Mouse (Mus musculus): ENCODE data around the gene Hist1h4m.
A peak's percentile ranks its signal among the peaks of the same experiment; 100 is the strongest.
"Not testable (repeated sequence)": the region's sequence is repeated elsewhere in the genome, so short reads cannot be mapped to it uniquely, and the experiment has no call there.

Hist1h4m gene

DNA sequence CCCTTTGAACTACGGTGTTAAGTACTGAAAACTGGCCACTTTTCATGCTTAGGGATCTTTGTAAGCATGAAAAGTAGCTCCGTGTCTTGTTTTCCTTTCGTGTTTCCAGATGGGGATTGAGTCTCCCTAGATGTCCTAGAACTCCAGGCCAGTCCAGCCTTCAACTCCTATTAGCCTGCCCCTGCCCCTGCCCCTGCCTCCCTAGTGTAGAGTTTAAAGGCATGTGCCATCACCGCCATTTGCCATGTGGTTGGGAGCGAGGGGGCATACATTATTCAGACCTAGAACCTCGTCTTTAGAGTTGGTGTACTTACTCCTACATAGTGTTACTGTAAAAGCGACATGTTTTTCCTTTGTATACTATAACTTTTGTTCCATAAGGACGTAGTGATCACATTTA lies 472 bp upstream of the Hist1h4m start:
- not testable (repeated sequence) for DNase-seq (ENCODE audit: low spot score)

DNA sequence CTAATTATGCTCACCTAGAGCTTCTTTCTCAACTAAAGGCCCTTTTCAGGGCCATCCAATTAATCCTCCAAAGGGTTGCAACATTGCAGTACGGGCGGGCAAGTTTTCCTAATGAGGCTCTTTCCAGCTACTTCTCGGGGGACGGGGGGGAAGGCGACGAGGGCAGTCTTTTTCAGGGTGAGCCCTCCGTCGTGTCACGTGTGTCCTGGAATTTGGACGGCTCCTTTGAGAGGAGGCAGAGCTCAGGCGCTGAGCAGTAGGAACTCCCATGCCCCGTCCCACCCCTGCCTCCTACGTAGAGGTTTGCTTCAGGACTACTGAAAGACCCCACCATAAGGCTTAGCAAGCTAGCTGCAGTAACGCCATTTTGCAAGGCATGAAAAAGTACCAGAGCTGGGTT lies 546 bp downstream of the Hist1h4m start:
- not testable (repeated sequence) for DNase-seq (ENCODE audit: low spot score)

DNA sequence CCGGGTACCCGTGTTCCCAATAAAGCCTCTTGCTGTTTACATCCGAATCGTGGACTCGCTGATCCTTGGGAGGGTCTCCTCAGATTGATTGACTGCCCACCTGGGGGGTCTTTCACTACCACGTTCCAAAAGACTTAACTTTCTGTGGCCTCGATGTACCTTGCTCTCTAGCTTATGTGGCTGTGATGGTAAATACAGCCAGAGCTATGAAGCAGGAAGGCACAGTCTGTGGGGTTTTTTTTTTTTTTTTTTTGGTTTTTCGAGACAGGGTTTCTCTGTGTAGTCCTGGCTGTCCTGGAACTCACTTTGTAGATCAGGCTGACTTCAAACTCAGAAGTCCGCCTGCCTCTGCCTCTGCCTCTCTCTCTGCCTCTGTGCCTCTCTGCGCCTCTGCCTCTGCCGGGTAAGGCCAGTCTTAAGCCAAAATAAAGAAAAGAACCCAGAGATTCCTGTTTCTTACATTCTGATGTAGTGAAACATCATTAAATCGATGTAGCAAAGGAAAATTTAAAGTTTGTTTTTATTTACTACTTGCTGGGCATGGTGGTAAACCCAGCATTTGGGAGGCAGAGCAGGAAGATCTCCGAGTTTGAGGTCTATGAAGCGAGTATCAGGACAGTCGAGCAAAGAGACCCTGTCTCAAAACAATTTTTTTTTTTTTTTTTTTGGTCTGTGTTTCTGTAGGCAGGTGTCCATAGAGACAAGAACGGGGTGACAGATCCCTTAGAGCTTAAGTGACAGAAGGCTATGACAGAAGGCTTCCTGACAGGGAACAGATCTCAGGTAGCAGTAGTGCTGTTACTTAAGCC lies 8.7 kb downstream of the Hist1h4m start:
- not testable (repeated sequence) for DNase-seq (ENCODE audit: low spot score)

DNA sequence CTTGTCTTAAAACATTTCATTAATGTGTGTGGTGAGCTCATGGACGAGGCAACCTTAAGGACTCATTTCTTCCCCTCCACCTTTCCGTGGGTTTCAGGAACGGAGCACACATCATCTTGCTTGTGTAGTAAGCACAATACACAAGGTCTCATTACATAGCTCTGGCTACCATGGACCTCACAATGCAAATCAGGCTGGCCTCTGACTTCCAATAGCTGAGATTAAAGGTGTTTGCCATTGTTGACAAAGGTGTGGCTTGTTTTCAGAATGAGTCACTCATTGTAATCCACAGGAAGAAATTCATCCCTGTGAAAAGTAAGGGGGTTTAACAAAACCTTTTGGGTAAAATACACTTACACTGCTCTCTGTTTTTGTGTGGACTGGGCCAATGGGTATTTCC lies 17.0 kb downstream of the Hist1h4m start:
- DNase-seq (ENCODE audit: low spot score) = no peak

DNA sequence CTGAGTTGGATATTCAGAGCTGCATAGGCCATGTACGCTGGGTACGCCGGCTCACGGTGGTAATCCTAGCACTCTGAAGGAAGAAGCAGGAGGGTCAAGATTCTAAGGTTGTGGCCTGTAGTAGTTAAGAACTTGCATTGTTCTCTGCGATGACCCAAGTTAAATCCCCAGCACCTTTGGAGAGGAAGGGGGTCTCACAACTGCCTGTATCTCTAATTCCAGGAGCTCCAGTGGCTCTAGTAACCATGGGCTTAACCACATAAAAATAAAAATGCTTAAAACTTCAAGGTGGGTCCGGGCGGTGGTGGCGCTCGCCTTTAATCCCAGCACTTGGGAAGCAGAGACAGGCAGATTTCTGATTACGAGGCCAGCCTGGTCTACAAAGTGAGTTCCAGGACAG lies 18.8 kb downstream of the Hist1h4m start:
- peak; percentile 17 for DNase-seq (ENCODE audit: low spot score)

DNA sequence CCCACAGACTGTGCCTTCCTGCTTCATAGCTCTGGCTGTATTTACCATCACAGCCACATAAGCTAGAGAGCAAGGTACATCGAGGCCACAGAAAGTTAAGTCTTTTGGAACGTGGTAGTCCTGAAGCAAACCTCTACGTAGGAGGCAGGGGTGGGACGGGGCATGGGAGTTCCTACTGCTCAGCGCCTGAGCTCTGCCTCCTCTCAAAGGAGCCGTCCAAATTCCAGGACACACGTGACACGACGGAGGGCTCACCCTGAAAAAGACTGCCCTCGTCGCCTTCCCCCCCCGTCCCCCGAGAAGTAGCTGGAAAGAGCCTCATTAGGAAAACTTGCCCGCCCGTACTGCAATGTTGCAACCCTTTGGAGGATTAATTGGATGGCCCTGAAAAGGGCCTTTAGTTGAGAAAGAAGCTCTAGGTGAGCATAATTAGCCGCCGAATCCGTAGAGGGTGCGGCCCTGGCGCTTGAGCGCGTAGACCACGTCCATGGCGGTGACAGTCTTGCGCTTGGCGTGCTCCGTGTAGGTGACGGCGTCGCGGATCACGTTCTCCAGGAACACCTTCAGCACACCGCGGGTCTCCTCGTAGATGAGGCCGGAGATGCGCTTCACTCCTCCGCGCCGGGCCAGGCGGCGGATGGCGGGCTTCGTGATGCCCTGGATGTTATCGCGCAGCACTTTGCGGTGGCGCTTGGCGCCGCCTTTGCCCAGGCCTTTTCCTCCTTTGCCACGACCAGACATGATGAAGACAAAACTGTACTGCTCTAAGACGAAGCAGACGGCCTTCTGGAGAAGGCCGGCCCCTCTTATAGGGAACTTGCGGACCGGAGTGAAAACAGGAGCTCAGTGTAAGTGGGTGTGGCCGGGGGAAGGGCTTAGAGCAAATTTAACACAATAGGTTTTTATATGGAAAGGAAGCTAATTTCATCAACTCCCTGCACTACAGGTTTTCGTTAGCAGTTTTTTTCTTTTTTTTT lies 20.2 kb downstream of the Hist1h4m start, which contains the start of gene Hist1h4n:
TSS of gene Hist1h4n (minus strand) at position 779 of the 977 bp plus-strand sequence.
- not testable (repeated sequence) for DNase-seq (ENCODE audit: low spot score)

DNA sequence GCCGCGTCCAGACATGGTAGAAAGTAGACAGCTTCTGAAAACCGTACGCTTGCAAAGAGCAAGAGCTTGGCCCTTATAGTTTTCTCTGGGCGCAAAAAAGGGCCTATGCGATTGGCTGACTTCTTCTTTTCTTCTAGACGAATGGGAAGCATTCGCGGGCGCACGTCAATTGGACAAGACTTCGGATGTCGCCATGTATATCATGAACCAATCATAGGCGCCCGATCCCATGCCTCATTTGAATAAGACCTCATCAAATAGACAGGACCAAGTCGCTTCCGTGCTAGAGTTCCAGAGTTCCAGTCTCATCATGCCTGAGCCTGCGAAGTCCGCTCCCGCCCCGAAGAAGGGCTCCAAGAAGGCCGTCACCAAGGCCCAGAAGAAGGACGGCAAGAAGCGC lies 21.9 kb downstream of the Hist1h4m start, which contains the start of the genes Hist1h2ap and Hist1h2br:
TSS of gene Hist1h2ap (minus strand) at position 47 of the 400 bp plus-strand sequence.
TSS of gene Hist1h2br (plus strand) at position 283 of the 400 bp plus-strand sequence.
- not testable (repeated sequence) for DNase-seq (ENCODE audit: low spot score)

DNA sequence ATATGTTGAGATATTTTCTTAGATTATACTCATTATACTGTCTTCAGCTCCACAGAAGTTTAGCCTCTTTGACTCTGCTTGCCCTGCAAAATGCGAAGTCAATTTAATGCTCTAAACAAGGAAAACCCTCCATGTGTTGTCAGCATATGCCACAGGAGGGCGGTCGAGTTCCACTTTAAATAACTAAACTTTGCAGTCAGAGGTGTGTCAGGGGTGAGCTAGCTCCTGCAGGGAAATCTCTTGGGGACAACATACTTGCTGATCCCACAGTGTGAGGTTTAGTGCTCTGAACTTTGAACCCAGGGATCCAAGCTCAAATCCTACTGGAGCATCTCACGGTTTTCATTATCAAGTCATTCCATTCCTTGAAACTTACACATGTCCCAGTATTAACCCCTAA lies 29.0 kb downstream of the Hist1h4m start:
- not testable (repeated sequence) for DNase-seq (ENCODE audit: low spot score)

DNA sequence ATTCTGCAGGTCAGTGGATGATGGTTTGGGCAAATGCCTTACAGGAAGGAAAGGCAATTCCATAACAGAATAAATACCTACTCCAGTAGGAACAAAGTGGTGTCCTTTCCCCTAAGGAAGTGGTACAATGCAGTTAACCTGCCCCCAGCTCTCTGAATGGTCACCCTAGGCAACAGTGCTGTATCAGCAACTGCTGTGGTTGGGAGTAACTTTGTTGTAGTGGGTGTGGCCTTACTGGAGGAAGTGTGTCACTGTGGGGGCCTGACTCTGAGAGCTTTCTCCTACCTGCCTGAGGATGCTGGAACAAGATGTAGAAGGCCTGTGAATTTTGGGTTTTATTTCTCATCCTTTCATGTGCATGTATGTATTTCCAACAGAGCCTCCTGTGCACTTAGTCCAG lies 34.8 kb downstream of the Hist1h4m start:
- DNase-seq (ENCODE audit: low spot score) = not testable (repeated sequence)

DNA sequence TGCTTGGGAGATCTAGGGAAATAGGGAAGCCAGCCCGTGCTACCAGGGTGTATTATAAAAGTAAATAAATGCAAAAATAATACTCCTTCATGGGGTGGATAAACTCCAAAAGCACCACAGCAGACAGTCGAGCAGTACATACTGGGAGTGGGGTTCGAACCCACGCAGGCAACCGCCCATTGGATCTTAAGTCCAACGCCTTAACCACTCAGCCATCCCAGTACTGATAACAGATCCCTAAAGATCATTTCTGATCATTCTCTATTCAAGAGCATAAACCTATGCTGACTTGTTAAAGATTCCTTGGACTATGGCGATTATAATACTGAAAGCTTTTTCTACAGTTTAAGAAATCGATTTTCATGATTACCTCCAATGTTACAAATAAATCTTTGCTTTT lies 36.3 kb downstream of the Hist1h4m start:
- DNase-seq (ENCODE audit: low spot score) = peak; percentile 66

DNA sequence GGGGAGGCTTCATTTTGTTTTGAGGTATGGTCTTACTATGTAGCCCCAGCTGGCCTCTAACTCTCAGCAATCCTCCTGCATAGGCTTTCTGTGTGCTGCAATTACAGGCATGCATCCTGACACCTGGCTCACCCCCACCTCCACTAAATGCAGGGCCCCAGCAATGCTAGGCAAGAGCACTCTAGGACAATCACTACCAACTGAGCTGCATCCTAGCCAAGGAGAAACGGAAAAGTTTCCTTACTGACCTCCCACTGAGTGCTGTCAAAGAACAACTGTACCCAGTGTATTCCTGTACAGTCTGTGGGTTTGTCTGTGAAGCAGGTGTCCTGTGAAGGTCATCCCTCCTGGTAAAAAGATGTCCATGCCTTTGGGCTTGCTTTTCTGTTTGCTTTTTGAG lies 39.1 kb downstream of the Hist1h4m start:
- DNase-seq (ENCODE audit: low spot score) = not testable (repeated sequence)

DNA sequence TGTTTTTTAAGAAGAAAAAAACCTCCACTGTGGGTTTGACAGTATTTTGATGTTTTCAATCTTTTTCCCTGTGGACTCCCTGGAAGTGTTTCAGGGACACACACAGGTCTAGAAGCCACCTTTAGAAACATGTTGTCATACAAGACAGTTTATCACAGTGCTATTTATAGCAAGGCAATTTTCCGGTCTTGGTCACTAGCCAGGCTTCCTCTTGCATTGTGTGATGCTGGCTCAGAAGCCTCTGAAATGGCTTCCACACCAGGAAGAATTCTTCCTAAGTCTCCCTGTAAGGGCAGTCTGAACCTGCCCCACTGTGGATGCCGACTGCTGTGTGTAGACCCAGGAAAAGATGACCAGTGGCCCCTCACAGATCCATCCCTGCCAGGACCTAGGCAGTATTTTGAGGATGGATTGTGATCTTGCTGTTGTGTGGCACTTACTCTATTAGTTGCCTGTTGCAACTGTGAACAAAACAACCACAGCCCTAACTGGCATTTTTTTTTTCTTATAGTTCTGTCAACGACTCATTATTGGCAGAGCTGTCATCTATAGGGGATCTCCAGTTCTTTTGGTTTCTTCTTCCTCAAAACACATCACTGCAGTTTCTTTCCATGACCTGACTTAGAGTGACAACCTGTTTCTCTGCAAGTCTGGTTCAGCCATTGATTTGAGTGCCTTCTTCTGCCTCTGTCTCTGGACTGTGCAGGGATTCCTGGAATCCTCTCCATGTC lies 40.8 kb downstream of the Hist1h4m start:
- DNase-seq (ENCODE audit: low spot score) = no peak

DNA sequence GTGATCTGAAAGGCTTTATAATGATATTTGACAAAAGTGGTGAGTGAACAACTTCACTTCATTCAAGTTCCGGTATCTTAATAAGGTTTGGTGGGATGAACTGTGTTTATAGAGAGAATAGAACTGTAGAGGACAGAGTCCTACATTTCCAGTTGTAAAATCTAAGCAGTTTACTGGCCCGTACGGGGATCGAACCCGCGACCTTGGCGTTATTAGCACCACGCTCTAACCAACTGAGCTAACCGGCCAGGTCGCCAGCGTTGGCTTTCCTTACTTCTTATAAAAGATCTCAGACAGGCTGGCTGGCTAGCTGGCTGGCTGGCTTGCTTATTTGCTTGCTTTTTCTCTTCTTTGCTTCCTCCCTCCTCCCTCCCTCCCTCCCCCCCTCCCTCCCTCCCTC lies 43.6 kb downstream of the Hist1h4m start:
- DNase-seq (ENCODE audit: low spot score) = peak; percentile 91

DNA sequence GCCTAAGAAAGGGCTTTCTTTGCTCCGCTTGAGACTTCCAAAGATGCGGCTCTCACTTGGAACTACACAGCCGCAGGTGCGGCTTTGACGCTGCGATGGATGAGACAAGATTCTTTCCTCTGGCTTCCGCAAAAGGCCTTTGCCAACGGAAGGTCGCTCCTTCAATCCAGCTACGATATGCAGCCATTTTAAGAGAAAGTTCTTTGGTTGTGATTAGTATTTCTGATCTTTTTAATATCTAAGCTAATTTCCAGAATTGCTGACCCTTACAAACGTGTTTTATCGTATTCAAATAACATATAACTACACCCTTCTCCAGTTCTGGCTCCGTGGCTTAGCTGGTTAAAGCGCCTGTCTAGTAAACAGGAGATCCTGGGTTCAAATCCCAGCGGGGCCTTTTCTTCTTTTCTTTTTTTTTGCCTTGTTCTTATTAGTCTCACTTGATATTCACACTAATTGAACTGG lies 44.2 kb downstream of the Hist1h4m start:
- peak; percentile 81 for DNase-seq (ENCODE audit: low spot score)

DNA sequence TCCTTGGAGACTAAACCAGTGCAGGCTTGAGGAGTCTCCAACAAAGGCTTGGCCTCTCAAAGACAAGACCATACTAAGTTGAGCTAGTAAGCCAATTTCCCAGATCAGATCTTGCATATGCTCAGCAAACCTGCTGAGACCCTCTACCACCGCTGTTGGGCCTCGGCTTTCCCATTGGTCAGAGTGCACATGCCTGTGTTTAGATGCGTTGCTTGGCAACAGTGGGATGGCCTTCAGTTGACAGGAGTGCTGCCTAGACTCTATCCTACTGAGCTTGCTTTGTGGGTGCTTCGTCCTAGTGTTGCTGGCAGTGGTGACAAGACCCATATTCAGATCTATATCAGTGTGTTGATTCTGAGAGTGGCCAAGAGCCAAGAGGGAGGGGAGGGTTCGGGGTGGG lies 50.1 kb downstream of the Hist1h4m start:
- DNase-seq (ENCODE audit: low spot score) = no peak

All from yolk sac, embryonic 10.5 days (tissue).